Mouse (Mus musculus) kidney, adult 2 months (tissue): ENCODE data around the gene Hils1. TPM values are rescaled to one million over a fixed set of nuclear protein-coding genes. Genes with fewer than 3 reads are reported as not detected.
A peak's percentile ranks its signal among the peaks of the same experiment; 100 is the strongest.

Source experiments
- DNase-seq: peaks from one replicate; pipeline ENCODE4 v3.0.0; 2021
- H3K27ac ChIP-seq: fragments of 200-500 bp; 2 replicates; pipeline ENCODE4 v1.5.1; 2012; ENCODE audit warnings: low read depth, low read length, control low read depth, inconsistent platforms; ENCODE audit not compliant: insufficient read depth
- H3K27me3 ChIP-seq: fragments of 200-500 bp; replicated peaks from 2 replicates; pipeline ENCODE4 v1.6.1; 2012; ENCODE audit warnings: mild to moderate bottlenecking, moderate library complexity, low read length, inconsistent platforms; ENCODE audit not compliant: control insufficient read depth, insufficient read depth
- H3K36me3 ChIP-seq: fragments of 200-500 bp; 2 replicates; pipeline ENCODE4 v1.6.1; 2012; ENCODE audit warnings: mild to moderate bottlenecking, moderate library complexity, low read length, inconsistent platforms; ENCODE audit not compliant: control insufficient read depth, insufficient read depth
- H3K4me1 ChIP-seq: fragments of 200-500 bp; 2 replicates; pipeline ENCODE4 v1.6.1; 2011; ENCODE audit warnings: low read length; ENCODE audit not compliant: control insufficient read depth, insufficient read depth
- H3K4me3 ChIP-seq: fragments of 200-500 bp; 2 replicates; pipeline ENCODE4 v1.5.1; 2011; ENCODE audit warnings: mild to moderate bottlenecking, low read depth, low read length, control low read depth; ENCODE audit not compliant: insufficient read depth
- CTCF ChIP-seq: fragments of 200-500 bp; conservative IDR thresholded peaks from 2 replicates; pipeline ENCODE4 v1.5.1; 2011; ENCODE audit warnings: low read depth, mild to moderate bottlenecking, control low read depth, low read length, moderate library complexity, mixed read lengths; ENCODE audit not compliant: insufficient read depth, insufficient read length
- POLR2A ChIP-seq: fragments of 200-500 bp; IDR thresholded peaks from one replicate; pipeline ENCODE4 v1.6.1; 2011; ENCODE audit warnings: low read depth, low read length, control low read depth
- WGBS: fragments of 180-500 bp; shearing (Covaris S2); methylation state at CpG from one replicate; pipeline ENCODE4 v1.1.7; 2018; 5-methylcytosine and 5-hydroxymethylcytosine counted together
- polyA plus RNA-seq: library from polyadenylated mRNA; depleted of rRNA; stranded (reverse); fragments of >200 nt; gene quantifications from 2 replicates; pipeline ENCODE4 v1.2.3, GENCODE M21; 2012

The Hils1 gene
- polyA plus RNA-seq, 1 experiment = not detected

DNA sequence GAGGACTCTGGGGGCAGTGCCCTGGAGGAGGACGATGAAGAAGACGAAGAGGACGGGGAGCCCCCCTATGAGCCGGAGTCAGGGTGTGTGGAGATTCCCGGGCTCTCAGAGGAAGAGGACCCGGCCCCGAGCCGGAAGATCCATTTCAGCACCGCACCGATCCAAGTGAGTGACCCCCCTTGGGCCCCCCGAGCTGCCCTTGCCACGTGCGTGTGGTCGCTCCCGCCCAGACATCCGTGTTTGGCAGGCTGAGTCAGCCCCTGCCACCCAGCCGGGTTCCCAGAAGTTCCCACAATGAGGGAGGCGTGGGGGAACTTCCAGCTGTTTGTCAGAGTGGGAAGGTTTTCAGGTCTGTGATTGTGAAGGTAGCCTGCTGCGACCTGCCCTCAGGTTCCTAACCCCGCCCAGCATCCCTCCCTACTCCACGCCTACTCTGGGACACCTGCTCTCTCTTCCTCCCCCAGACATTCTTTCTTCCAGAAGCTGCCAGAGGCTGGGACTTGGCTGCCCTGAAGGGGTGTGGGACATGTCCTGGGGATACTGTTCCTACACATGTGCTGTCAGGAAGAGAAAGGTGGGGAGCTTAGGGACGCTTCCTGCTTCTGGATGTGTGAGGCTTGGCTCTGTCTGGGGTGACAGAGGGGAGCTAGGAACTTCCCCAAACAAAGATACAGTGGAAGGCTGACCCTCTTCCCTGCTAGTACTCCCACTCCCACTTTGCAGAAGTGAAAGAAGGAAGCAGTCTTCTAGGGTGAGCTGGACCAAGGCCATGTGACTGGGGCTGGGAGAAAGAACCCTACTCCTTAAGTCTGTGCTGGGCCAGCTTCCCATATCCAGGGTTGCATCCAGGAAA lies 25.6 kb downstream of the Hils1 start:
- TF ChIP-seq CTCF (no peak), POLR2A (peak; percentile 50)
- Histone ChIP-seq H3K4me1 (peaks cover 20% of the 10 kb centered on the region), H3K27me3 (no peaks in the 10 kb centered on the region), H3K4me3 (peak overlapping the region; percentile 91), H3K36me3 (no peaks in the 10 kb centered on the region), H3K27ac (peak overlapping the region; percentile 49)
- DNase-seq = peak; percentile 74
- 3% methylated on average over 22 of the region's 22 CpGs for WGBS

DNA sequence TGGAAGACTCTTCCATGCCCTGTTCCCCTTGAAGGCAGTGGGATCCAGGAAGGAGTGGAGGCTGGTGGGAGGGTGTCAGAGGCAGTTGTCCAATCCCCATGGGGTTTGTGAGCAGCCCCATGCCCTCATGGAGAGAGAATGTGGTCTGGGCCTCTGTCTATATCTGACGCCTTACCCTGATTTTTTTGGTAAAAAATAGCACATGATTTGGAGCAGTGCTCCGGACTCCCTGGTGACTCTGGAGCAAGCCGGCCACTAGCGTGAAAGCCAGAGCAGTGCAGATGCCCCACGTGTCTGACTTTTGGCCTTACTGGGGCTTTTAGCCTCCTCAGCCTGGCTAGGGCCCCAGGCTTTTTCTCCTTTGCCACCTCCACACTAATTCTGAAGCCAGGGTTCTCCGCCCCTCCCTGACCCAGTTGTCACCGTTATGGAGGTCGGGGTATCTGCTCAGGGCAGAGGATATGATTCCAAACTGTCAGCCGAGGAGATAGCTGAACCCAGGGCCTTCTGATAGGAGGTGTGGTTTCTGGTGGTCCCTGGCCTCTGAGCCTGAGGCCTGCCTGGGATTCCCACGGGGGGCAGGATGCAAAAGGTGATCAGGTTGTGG lies 26.9 kb downstream of the Hils1 start:
- Histone ChIP-seq H3K4me3 (peak overlapping the region; percentile 91), H3K27me3 (no peaks in the 10 kb centered on the region), H3K36me3 (no peaks in the 10 kb centered on the region), H3K4me1 (peaks cover 16% of the 10 kb centered on the region), H3K27ac (no peak overlapping the region)
- WGBS = 33% methylated on average over 10 of the region's 10 CpGs
- no peak for DNase-seq
- TF ChIP-seq CTCF (no peak), POLR2A (no peak)

DNA sequence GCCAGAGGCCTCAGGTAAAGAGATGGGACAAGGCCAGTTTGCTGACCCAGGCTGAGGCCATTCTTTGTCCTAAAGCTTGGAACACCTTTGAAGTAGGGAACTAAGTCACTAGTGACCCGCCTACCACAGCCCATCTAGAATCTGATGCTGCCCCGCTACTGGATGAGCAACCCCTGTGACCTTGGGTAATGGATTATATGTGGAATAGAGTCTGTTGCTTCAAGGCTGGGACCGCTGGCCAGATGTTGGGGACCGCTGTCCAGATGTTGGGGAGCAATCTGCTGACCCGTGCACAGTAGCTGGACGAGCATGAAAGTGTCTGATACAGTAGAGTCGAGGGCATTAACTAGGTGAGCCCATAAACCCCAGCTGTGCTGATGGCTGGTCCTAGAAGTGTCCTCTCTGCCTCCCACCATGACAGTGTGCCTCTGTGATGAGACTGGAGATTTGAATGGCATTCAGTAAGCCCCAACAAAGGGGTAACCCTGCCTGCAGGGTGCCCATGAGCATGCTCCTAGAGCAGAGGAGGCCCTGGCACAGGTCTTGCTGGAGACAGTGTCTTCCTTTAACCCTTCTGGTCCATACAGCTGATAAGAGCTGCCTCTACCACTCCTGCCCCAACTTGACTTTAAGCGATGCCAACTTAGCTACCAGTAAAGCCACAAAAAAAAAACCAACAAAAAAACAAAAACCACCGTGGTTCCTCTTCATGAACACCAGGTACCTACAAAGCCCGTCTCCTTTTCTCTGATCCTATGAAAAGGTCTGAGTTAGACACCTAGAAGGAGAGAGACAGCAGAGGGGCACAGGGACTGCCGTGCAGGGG lies 27.8 kb downstream of the Hils1 start:
- TF ChIP-seq CTCF = no peak
- TF ChIP-seq POLR2A = no peak
- Histone ChIP-seq H3K36me3 (no peaks in the 10 kb centered on the region), H3K27ac (no peak overlapping the region), H3K4me3 (peak overlapping the region; percentile 91; the same call in 1 of the 2 replicates), H3K4me1 (peaks cover 12% of the 10 kb centered on the region), H3K27me3 (no peaks in the 10 kb centered on the region)
- DNase-seq = no peak
- 66% methylated on average over 11 of the region's 11 CpGs for WGBS

DNA sequence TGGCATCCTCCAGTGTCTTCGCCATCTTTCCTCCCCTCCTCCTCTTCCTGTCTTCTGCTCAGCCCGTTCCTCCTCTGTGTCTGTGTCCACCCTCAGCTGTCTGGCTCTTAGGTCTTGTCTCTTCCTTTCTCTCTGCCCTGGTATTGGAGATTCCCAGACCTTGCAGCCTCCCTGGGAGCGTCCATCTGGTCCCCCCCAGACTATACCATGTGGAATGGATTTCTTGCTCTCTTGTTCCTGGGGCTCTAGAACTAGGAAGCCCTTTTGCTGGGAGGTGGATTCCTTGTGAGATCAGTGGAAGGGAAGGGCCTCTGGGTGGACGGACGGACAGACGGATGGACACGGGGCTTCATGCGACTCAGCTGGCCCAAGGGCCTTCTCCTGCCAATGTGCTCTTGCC lies 28.7 kb downstream of the Hils1 start:
- H3K27ac ChIP-seq = no peak overlapping the region
- 73% methylated on average over 8 of the region's 8 CpGs for WGBS
- no peak for DNase-seq
- H3K4me1 ChIP-seq = peaks cover 12% of the 10 kb centered on the region
- no peak overlapping the region for H3K4me3 ChIP-seq
- TF ChIP-seq POLR2A = no peak
- TF ChIP-seq CTCF = no peak
- no peaks in the 10 kb centered on the region for H3K36me3 ChIP-seq
- no peaks in the 10 kb centered on the region for H3K27me3 ChIP-seq

DNA sequence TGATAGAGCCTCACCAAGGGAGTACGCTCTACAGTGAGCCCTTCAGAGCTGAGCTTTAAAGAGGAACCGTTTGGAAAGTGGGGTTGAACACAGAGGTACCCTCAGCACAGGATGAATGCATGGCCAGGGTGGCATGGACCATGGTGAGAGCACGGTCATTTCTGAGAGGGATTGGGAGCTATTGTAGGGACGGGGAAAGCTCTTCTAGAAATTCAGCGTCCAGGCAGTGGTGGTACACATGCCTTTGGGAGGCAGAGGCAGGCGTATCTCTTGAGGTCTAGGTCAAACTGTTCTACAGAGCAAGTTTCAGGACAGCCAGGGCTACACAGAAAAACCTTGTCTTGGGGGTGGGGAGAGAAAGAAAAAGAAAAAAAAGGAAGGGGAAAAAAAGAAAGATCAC lies 29.6 kb downstream of the Hils1 start:
- no peaks in the 10 kb centered on the region for H3K36me3 ChIP-seq
- peaks cover 12% of the 10 kb centered on the region for H3K4me1 ChIP-seq

DNA sequence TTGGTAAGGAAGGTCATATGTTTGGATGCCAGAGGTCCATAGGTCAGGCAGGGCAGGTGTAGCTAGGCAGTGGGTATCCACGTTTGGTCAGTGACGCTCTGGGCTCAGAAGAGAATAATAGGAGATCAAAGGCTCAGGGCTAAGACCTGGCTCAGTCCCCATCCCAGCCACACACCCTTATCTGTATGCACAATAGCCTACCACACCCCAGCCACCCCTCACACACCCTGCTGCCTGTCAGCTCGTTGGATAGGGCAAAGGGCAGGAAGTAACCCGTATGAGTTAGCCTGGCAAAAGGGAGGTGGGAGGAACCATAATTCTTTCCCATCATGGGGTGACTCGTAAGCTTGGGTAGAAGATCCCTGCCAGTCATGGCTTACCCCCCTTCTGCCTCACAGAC lies 30.2 kb downstream of the Hils1 start:
- 33% methylated on average over 5 of the region's 5 CpGs for WGBS
- Histone ChIP-seq H3K4me3 (no peak overlapping the region), H3K27me3 (no peaks in the 10 kb centered on the region), H3K4me1 (peaks cover 12% of the 10 kb centered on the region), H3K27ac (no peak overlapping the region), H3K36me3 (no peaks in the 10 kb centered on the region)
- TF ChIP-seq POLR2A (no peak), CTCF (no peak)
- no peak for DNase-seq

More for the DNA sequence above, 29.6 kb downstream of the Hils1 start:
- no peak for DNase-seq
- Histone ChIP-seq H3K4me3 (no peak overlapping the region), H3K27ac (no peak overlapping the region), H3K27me3 (no peaks in the 10 kb centered on the region)
- WGBS = 89% methylated on average over 6 of the region's 6 CpGs
- no peak for TF ChIP-seq POLR2A
- TF ChIP-seq CTCF = no peak

DNA sequence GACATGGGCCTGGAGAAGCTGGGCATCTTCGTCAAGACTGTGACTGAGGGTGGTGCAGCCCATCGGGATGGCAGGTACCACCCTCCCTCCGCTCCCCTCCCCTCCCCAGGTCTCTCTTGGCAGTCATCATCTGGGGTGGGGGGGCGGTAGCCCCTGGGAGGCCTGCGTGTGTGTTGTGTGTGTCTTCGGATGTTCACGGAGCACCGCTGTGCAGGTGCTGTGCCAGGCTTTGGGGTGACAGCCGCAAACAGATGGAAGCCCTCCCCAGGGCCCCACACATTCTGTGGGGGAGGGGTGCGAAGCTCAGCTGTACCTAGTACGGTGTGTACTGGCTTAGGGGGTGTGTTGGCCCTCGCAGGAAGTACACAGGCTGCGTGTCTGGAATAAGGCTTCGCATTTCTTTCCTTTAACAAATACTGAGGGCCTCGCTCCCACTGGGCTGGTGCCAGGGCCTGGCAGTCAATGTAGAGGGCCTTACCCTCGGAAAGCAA lies 30.7 kb downstream of the Hils1 start:
- WGBS = 75% methylated on average over 15 of the region's 16 CpGs
- Histone ChIP-seq H3K4me3 (no peak overlapping the region), H3K27me3 (no peaks in the 10 kb centered on the region), H3K4me1 (peaks cover 11% of the 10 kb centered on the region), H3K27ac (no peak overlapping the region), H3K36me3 (no peaks in the 10 kb centered on the region)
- TF ChIP-seq CTCF = no peak
- no peak for TF ChIP-seq POLR2A
- no peak for DNase-seq
